Mouse (Mus musculus) cerebellum, adult 2 months (tissue): ENCODE data around the gene Hist1h2bl. TPM values are rescaled to one million over a fixed set of nuclear protein-coding genes. Genes with fewer than 3 reads are reported as not detected.

Source experiments
- DNase-seq, 2 experiments: peaks; one replicate each; pipeline ENCODE4 v3.0.0; 2021
- H3K27ac ChIP-seq: fragments of 200-500 bp; 2 replicates; pipeline ENCODE4 v1.5.1; 2012; ENCODE audit warnings: low read length, control low read depth, inconsistent platforms; ENCODE audit not compliant: insufficient read depth
- H3K27me3 ChIP-seq: fragments of 200-500 bp; 2 replicates; pipeline ENCODE4 v1.6.1; 2012; ENCODE audit warnings: inconsistent platforms, mild to moderate bottlenecking, low read length, moderate library complexity; ENCODE audit not compliant: control insufficient read depth, insufficient read depth
- H3K4me1 ChIP-seq: fragments of 200-500 bp; 2 replicates; pipeline ENCODE4 v1.6.1; 2011; ENCODE audit warnings: low read length; ENCODE audit not compliant: control insufficient read depth, insufficient read depth
- H3K4me3 ChIP-seq: fragments of 200-500 bp; replicated peaks from 2 replicates; pipeline ENCODE3; 2011; ENCODE audit warnings: mild to moderate bottlenecking, low read depth, low read length, control low read depth; ENCODE audit not compliant: insufficient read depth
- CTCF ChIP-seq: fragments of 200-500 bp; IDR thresholded peaks from 2 replicates; pipeline ENCODE4 v1.5.1; 2011; ENCODE audit warnings: low read depth, mild to moderate bottlenecking, control low read depth, low read length, moderate library complexity, borderline replicate concordance; ENCODE audit not compliant: insufficient read depth
- POLR2A ChIP-seq: fragments of 200-500 bp; IDR thresholded peaks from 2 replicates; pipeline ENCODE4 v1.6.1; 2011; ENCODE audit warnings: low read length, control low read depth, borderline replicate concordance; ENCODE audit not compliant: insufficient read depth
- WGBS: fragments of 180-500 bp; shearing (Covaris S2); methylation state at CpG from one replicate; pipeline ENCODE4 v1.1.7; 2018; 5-methylcytosine and 5-hydroxymethylcytosine counted together
- polyA plus RNA-seq: library from polyadenylated mRNA; depleted of rRNA; stranded (reverse); fragments of >200 nt; gene quantifications from 2 replicates; pipeline ENCODE4 v1.2.3, GENCODE M21; 2012; rRNA removed

Hist1h2bl gene
- polyA plus RNA-seq, 1 experiment = not detected

- TF ChIP-seq CTCF (no peak), POLR2A (no peak)
- H3K27me3 ChIP-seq = no peaks in the 10 kb centered on the region
- H3K27ac ChIP-seq = no peak overlapping the region
- whole genome bisulfite sequencing = 71% methylated on average over 4 of the region's 4 CpGs
- H3K4me1 ChIP-seq = no peaks in the 10 kb centered on the region
- no peak overlapping the region for H3K4me3 ChIP-seq
- DNase-seq = no peak
Observed at GRCm38 (mm10) chr13:21706669-21707068, 9.3 kb downstream of the Hist1h2bl start.

DNA sequence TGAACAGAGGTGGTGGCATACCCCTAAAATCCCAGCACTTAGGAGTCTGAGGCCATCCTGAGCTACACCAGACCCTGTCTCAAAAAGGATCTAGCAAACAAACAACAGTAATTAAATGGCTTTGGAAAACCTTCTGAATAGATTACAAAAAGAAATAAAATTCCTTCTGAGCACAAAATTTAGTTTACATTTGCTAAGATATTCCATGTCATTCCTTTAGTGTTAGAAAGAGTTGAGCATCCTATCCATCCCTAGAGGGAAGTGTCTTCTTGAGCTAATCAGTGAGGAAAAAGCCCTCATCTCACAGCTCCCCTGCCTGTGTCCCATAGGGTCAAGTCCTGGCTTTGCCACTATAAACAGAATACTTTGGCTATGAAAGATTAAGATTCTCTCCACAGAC is 18.1 kb downstream of the Hist1h2bl start, which contains the start of gene Olfr1359:
Olfr1359 (plus strand) TSS at position 301 of the 400 bp plus-strand sequence.
- no peak for TF ChIP-seq POLR2A
- TF ChIP-seq CTCF = no peak
- no peak for DNase-seq

GRCm38 (mm10) chr13:21677305-21677704 is 38.6 kb downstream of the Hist1h2bl start, which contains the start of gene Olfr1360:
Olfr1360 (minus strand) TSS chr13:21677405.
- WGBS = 81% methylated on average over 2 of the region's 2 CpGs
- no peak for TF ChIP-seq POLR2A
- TF ChIP-seq CTCF = no peak
- Histone ChIP-seq H3K4me3 (no peak within 1 kb of the TSS), H3K4me1 (no peaks in the 10 kb centered on the region), H3K27ac (no peak within 1 kb of the TSS), H3K27me3 (no peaks in the 10 kb centered on the region)
- DNase-seq = no peak

More for the DNA sequence above, 18.1 kb downstream of the Hist1h2bl start, which contains the start of gene Olfr1359:
- Histone ChIP-seq H3K27ac (no peak within 1 kb of the TSS), H3K27me3 (no peaks in the 10 kb centered on the region), H3K4me3 (no peak within 1 kb of the TSS), H3K4me1 (no peaks in the 10 kb centered on the region)

Other genes with a start within 250 kb of the Hist1h2bl start
- 0.44 and 0.54 TPM in 2 replicates for gene Nkapl, start 247.6 kb downstream of the Hist1h2bl start, polyA plus RNA-seq
- 3.6 and 4.2 TPM in 2 replicates for gene Zkscan4, start 237.2 kb downstream of the Hist1h2bl start, polyA plus RNA-seq
- gene Gm10065, start 236.7 kb downstream of the Hist1h2bl start, polyA plus RNA-seq = not detected in 2 replicates
- gene AK157302, start 220.9 kb downstream of the Hist1h2bl start, polyA plus RNA-seq = 1.5 and 1.8 TPM in 2 replicates
- gene Gm11273, start 214.7 kb downstream of the Hist1h2bl start, polyA plus RNA-seq = 28.3 and 29.8 TPM in 2 replicates
- 7.5 and 9.8 TPM in 2 replicates for gene Zkscan8, start 185.0 kb downstream of the Hist1h2bl start, polyA plus RNA-seq
- gene Olfr1366, start 173.3 kb downstream of the Hist1h2bl start, polyA plus RNA-seq = not detected in 2 replicates
- not detected in 2 replicates for gene Olfr1535, start 156.2 kb downstream of the Hist1h2bl start, polyA plus RNA-seq
- gene Olfr1364, start 134.4 kb downstream of the Hist1h2bl start, polyA plus RNA-seq = not detected in 2 replicates
- not detected in 2 replicates for gene Olfr1362, start 102.1 kb downstream of the Hist1h2bl start, polyA plus RNA-seq
- gene Olfr11, start 73.6 kb downstream of the Hist1h2bl start, polyA plus RNA-seq = 0.03 TPM in 1 of 2 replicates, not detected in the other
- not detected in 2 replicates for gene Olfr1361, start 52.8 kb downstream of the Hist1h2bl start, polyA plus RNA-seq
- gene Olfr1360, start 38.7 kb downstream of the Hist1h2bl start, polyA plus RNA-seq = not detected in 2 replicates
- not detected in 2 replicates for gene Olfr1359, start 18.0 kb downstream of the Hist1h2bl start, polyA plus RNA-seq
- gene Hist1h2ai, start 279 bp upstream of the Hist1h2bl start, polyA plus RNA-seq = 0.84 and 1.5 TPM in 2 replicates
- 2.9 TPM in 1 of 2 replicates, not detected in the other for gene Hist1h3h, start 1.5 kb upstream of the Hist1h2bl start, polyA plus RNA-seq
- not detected in 2 replicates for gene Hist1h2bm, start 5.9 kb upstream of the Hist1h2bl start, polyA plus RNA-seq
- 2.4 and 3.6 TPM in 2 replicates for gene Hist1h4j, start 18.9 kb upstream of the Hist1h2bl start, polyA plus RNA-seq
- 16.9 and 17.5 TPM in 2 replicates for gene Hist1h4k, start 34.4 kb upstream of the Hist1h2bl start, polyA plus RNA-seq
- 1.9 and 2.4 TPM in 2 replicates for gene Hist1h2ak, start 37.7 kb upstream of the Hist1h2bl start, polyA plus RNA-seq
- 1.2 and 2.6 TPM in 2 replicates for gene Hist1h2bn, start 38.0 kb upstream of the Hist1h2bl start, polyA plus RNA-seq
- gene Hist1h1b, start 64.5 kb upstream of the Hist1h2bl start, polyA plus RNA-seq = 0.27 and 0.41 TPM in 2 replicates
- gene Hist1h3i, start 67.2 kb upstream of the Hist1h2bl start, polyA plus RNA-seq = 1.9 and 4.9 TPM in 2 replicates
- not detected in 2 replicates for gene Hist1h2an, start 71.1 kb upstream of the Hist1h2bl start, polyA plus RNA-seq
- not detected in 2 replicates for gene Hist1h2bp, start 71.3 kb upstream of the Hist1h2bl start, polyA plus RNA-seq
- 1.2 and 2.3 TPM in 2 replicates for gene Hist1h2bq, start 94.1 kb upstream of the Hist1h2bl start, polyA plus RNA-seq
- not detected in 2 replicates for gene Hist1h2ao, start 94.3 kb upstream of the Hist1h2bl start, polyA plus RNA-seq
- not detected in 2 replicates for gene Hist1h4m, start 95.6 kb upstream of the Hist1h2bl start, polyA plus RNA-seq
- 12.7 and 19.8 TPM in 2 replicates for gene Hist1h4n, start 116.1 kb upstream of the Hist1h2bl start, polyA plus RNA-seq
- gene Hist1h2ap, start 117.4 kb upstream of the Hist1h2bl start, polyA plus RNA-seq = 1.5 and 1.6 TPM in 2 replicates
- gene Hist1h2br, start 117.6 kb upstream of the Hist1h2bl start, polyA plus RNA-seq = 0.16 and 1.3 TPM in 2 replicates
- 0.95 and 1.0 TPM in 2 replicates for gene Zfp184, start 229.0 kb upstream of the Hist1h2bl start, polyA plus RNA-seq